Mouse (Mus musculus): ENCODE data around the gene Lhpp. TPM values are rescaled to one million over a fixed set of nuclear protein-coding genes. Genes with fewer than 3 reads are reported as not detected.

Gene Lhpp
- polyA plus RNA-seq, 1 experiment, result 11.1 TPM

DNA sequence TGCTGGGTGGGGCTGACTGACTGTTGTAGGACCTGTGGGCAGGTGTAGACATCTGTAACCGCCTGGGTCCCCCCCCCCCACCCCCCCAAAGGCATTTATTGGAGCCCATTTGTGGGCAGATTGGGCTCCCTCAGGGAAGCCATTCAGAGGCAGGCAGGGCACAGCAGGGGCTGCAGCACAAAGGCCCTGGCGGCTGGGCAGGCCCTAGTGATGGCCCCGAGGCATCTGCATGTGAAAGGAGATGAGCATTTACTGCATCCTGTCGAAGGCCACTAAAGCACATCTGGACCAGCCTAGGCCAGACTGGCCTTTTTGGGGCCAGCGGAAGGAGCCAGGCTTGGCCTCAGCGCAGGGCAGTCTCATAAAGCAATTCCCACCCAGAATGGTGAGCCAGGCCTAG, 6.0 kb downstream of the Lhpp start:
- no peak overlapping the region for H3K4me3 ChIP-seq (ENCODE audit: insufficient read depth, low read depth, low read length)
- H3K4me1 ChIP-seq (ENCODE audit: control insufficient read depth, insufficient read depth, insufficient read length, low read length), result no peaks in the 10 kb centered on the region
- H3K27ac ChIP-seq (replicated peaks; ENCODE audit: low read depth, low read length), result no peak overlapping the region

DNA sequence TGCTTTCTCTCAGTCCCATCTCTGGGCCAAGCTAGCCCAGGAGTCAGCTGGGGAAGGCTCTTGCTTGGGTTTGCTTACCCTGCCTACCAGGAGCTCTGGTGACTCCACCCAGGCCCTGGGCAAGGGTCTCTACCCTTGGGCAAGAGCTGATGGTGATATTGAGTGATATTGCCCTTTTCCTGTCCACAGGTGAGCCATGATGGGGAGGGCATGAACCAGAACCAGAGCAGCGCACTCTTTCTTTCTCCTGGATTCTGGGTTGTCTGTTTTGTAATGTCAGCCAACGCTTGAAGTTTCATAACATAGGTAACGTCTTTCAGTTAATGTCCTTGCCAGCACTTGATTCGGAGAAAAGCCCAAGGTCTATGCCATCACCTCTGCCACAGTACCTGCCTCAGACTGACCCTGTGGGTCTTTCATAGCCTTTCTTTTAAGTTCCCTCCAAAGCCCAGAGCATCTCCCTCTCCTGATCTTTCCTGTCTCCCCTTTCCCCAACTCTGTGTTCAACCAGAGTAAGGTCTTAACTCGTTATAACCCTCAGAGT, 6.7 kb downstream of the Lhpp start:
- no peak overlapping the region for H3K27ac ChIP-seq (replicated peaks; ENCODE audit: low read depth, low read length)
- H3K4me3 ChIP-seq (ENCODE audit: insufficient read depth, low read depth, low read length), result no peak overlapping the region
- H3K4me1 ChIP-seq (ENCODE audit: control insufficient read depth, insufficient read depth, insufficient read length, low read length), result no peaks in the 10 kb centered on the region

- Histone ChIP-seq H3K27ac (replicated peaks; ENCODE audit: low read depth, low read length) (no peak overlapping the region), H3K4me1 (ENCODE audit: control insufficient read depth, insufficient read depth, insufficient read length, low read length) (no peaks in the 10 kb centered on the region), H3K4me3 (ENCODE audit: insufficient read depth, low read depth, low read length) (no peak overlapping the region)
These were observed 9.1 kb downstream of the Lhpp start for GRCm38 (mm10) chr7:132619549-132619948.

DNA sequence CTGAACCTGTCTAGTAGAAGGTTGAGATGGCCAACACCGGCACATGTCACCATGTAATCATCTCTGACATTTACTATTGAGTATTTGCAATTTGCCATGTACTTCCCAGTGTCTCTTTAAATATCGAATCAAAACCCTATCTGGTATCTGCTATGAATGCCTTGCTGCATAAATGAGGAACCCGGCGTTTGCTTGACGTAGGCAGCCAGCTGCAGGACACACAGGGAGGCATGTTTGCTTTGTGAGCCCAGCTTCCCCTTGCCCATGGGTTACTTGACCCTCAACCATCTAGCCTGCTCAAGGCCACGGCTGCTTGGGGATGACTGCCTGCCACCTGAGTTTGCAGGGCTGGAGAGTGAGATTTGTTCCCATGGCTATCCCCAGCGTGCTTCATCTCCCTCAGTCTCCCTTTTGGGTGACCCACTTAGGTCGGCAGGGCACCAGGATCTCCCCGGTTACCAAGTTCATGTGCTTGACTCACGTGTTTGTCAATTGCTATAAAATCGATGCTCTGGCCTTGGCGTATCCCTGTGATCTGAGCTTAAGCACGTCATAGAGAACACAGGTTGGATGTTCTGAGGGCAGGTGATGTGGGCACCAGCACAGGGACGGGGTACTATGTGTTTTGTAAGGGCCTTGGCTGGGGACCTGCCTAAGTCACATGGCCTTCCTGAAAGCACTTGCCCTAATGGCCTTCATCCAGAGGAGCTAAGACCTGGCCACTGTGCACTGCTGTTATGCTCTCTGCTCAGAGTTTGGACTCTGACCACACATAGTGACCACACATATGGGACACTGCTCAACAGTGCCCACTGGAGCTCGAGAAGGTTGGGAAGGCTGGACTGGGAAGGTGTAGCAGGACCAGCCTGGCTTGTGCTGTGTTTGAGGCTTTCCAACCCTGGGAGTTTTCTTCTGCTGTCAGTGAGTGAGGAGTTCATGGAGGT, 9.8 kb downstream of the Lhpp start:
- H3K4me3 ChIP-seq (ENCODE audit: insufficient read depth, low read depth, low read length), result no peak overlapping the region
- H3K4me1 ChIP-seq (ENCODE audit: control insufficient read depth, insufficient read depth, insufficient read length, low read length), result no peaks in the 10 kb centered on the region
- H3K27ac ChIP-seq (replicated peaks; ENCODE audit: low read depth, low read length), result no peak overlapping the region

DNA sequence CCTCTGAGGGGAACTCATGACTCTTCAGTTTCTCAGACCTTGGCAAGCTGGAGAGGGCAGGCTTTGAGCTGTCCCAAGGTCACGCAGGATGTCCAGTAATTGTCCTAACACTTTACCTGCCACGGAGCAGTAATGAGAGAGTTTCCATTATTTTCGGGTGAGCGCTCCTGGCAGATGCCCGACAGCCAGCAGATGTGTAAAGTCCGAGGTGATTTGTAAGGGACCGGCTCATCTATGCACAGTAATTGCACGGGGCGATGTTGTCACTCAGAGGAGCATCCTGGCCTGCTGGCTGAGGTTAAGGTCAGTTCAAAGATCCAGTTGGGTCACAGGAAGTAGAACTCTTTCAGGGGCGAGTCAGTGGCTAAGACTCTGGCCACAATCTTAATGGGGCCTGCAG, 13.7 kb downstream of the Lhpp start:
- no peak overlapping the region for H3K27ac ChIP-seq (replicated peaks; ENCODE audit: low read depth, low read length)

GRCm38 (mm10) chr7:132626174-132626573, 15.7 kb downstream of the Lhpp start:
- peaks cover 5% of the 10 kb centered on the region for H3K4me1 ChIP-seq (ENCODE audit: control insufficient read depth, insufficient read depth, insufficient read length, low read length)
- no peak overlapping the region for H3K4me3 ChIP-seq (ENCODE audit: insufficient read depth, low read depth, low read length)
- no peak overlapping the region for H3K27ac ChIP-seq (replicated peaks; ENCODE audit: low read depth, low read length)

More for the DNA sequence above, 13.7 kb downstream of the Lhpp start:
- H3K4me3 ChIP-seq (ENCODE audit: insufficient read depth, low read depth, low read length), result no peak overlapping the region
- H3K4me1 ChIP-seq (ENCODE audit: control insufficient read depth, insufficient read depth, insufficient read length, low read length), result peaks cover 2% of the 10 kb centered on the region; the same call in 1 of the 2 replicates

- no peak overlapping the region for H3K4me3 ChIP-seq (ENCODE audit: insufficient read depth, low read depth, low read length)
- peaks cover 5% of the 10 kb centered on the region for H3K4me1 ChIP-seq (ENCODE audit: control insufficient read depth, insufficient read depth, insufficient read length, low read length)
- H3K27ac ChIP-seq (replicated peaks; ENCODE audit: low read depth, low read length), result no peak overlapping the region
These were observed 17.0 kb downstream of the Lhpp start for GRCm38 (mm10) chr7:132627448-132627847.

DNA sequence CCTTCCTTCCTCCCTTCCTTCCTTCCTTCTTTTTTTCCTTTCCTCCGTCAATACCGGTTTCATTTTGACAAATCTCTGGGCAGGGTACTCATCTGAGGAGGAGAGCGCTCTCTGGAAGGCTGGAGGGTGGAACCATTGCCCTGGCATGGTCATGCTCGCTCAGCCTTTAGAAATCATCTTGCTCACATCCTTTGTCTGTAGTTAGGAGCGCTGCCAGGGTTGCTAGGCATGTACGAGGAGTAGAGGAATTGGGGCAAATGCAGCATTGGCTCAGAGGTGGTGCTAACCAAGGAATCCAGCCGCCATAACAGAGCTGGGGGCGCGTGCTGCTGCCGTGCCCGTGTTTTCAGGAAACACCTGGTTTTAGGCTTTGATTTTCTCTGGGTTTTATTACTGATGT, 20.9 kb downstream of the Lhpp start:
- no peak overlapping the region for H3K4me3 ChIP-seq (ENCODE audit: insufficient read depth, low read depth, low read length)
- H3K4me1 ChIP-seq (ENCODE audit: control insufficient read depth, insufficient read depth, insufficient read length, low read length), result peaks cover 5% of the 10 kb centered on the region
- H3K27ac ChIP-seq (replicated peaks; ENCODE audit: low read depth, low read length), result no peak overlapping the region

GRCm38 (mm10) chr7:132637292-132637691, 26.9 kb downstream of the Lhpp start:
- H3K4me1 ChIP-seq (ENCODE audit: control insufficient read depth, insufficient read depth, insufficient read length, low read length), result no peaks in the 10 kb centered on the region
- H3K4me3 ChIP-seq (ENCODE audit: insufficient read depth, low read depth, low read length), result no peak overlapping the region
- no peak overlapping the region for H3K27ac ChIP-seq (replicated peaks; ENCODE audit: low read depth, low read length)

- H3K4me3 ChIP-seq (ENCODE audit: insufficient read depth, low read depth, low read length), result no peak overlapping the region
These were observed 28.1 kb downstream of the Lhpp start for GRCm38 (mm10) chr7:132638446-132639087.

GRCm38 (mm10) chr7:132640946-132641345, 30.5 kb downstream of the Lhpp start:
- no peaks in the 10 kb centered on the region for H3K4me1 ChIP-seq (ENCODE audit: control insufficient read depth, insufficient read depth, insufficient read length, low read length)
- H3K27ac ChIP-seq (replicated peaks; ENCODE audit: low read depth, low read length), result no peak overlapping the region
- H3K4me3 ChIP-seq (ENCODE audit: insufficient read depth, low read depth, low read length), result no peak overlapping the region

More at GRCm38 (mm10) chr7:132638446-132639087, 28.1 kb downstream of the Lhpp start:
- H3K4me1 ChIP-seq (ENCODE audit: control insufficient read depth, insufficient read depth, insufficient read length, low read length), result no peaks in the 10 kb centered on the region
- no peak overlapping the region for H3K27ac ChIP-seq (replicated peaks; ENCODE audit: low read depth, low read length)

- Histone ChIP-seq H3K27ac (replicated peaks; ENCODE audit: low read depth, low read length) (no peak overlapping the region), H3K4me1 (ENCODE audit: control insufficient read depth, insufficient read depth, insufficient read length, low read length) (no peaks in the 10 kb centered on the region), H3K4me3 (ENCODE audit: insufficient read depth, low read depth, low read length) (no peak overlapping the region)
These were observed 31.2 kb downstream of the Lhpp start for GRCm38 (mm10) chr7:132641606-132642005.

DNA sequence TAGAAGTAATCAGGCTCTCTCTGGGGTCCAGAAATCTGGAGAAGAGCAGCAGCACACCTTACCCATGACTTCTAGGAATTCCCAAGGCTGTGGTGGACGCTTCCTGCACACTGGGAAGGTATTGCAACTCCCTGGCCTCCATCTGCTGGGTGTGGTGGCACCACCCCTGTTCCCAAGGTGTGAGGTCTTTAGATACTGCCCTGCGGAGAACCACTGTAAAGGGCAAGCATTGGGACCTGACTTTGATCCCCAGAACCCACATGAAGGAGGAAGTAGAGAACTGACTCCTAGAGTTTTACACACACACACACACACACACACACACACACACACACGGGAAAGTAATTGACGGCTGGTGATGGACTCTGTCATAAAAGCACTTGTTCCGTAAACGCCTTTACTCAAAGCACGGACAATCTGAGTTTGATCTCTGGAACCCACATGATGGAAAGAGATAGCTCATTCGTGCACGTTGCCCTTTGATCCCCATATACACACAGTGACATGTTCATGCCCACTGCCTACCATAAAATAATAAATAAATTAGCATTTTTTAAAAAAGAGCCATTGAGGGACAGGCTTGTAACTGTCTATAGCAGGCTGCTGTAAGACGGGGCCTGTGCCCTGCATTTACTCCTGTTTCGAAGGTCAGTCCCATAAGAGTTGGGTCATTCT, 34.3 kb downstream of the Lhpp start:
- Histone ChIP-seq H3K4me1 (ENCODE audit: control insufficient read depth, insufficient read depth, insufficient read length, low read length) (no peaks in the 10 kb centered on the region), H3K27ac (replicated peaks; ENCODE audit: low read depth, low read length) (no peak overlapping the region), H3K4me3 (ENCODE audit: insufficient read depth, low read depth, low read length) (no peak overlapping the region)

GRCm38 (mm10) chr7:132646514-132646913, 36.1 kb downstream of the Lhpp start:
- H3K4me1 ChIP-seq (ENCODE audit: control insufficient read depth, insufficient read depth, insufficient read length, low read length), result no peaks in the 10 kb centered on the region
- no peak overlapping the region for H3K4me3 ChIP-seq (ENCODE audit: insufficient read depth, low read depth, low read length)
- no peak overlapping the region for H3K27ac ChIP-seq (replicated peaks; ENCODE audit: low read depth, low read length)

DNA sequence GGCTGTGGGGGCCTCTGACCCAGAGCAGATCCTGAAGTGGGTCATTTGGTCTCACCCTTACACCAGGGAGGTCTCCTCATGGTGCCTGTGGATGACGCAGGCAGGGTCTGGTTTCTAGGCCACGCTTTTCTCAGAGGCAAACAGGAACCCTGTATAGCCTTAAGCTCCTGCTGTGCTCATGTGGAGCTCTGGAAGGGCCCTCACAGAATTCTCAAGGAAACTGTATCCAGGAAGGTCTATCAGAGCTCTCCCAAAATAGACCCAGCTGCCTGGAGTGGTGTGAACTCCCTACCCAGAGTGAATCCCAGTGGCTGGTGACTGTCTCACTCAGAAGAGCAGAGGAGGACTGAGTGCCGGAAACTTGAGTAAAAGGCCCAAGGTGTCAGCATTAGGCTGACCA, 44.0 kb downstream of the Lhpp start:
- H3K4me1 ChIP-seq (ENCODE audit: control insufficient read depth, insufficient read depth, insufficient read length, low read length), result peaks cover 29% of the 10 kb centered on the region
- no peak overlapping the region for H3K4me3 ChIP-seq (ENCODE audit: insufficient read depth, low read depth, low read length)
- no peak overlapping the region for H3K27ac ChIP-seq (replicated peaks; ENCODE audit: low read depth, low read length)

Measured in brown adipose tissue, adult 24 weeks (tissue).